Mouse (Mus musculus): ENCODE data around the gene Gm5592.
"Not testable (repeated sequence)": the region's sequence is repeated elsewhere in the genome, so short reads cannot be mapped to it uniquely, and the experiment has no call there.

Gene Gm5592

GRCm38 (mm10) chr7:41153541-41153940, at the start of gene Gm5592:
Gm5592 (plus strand) TSS chr7:41153841.
- not testable (repeated sequence) for DNase-seq

GRCm38 (mm10) chr7:41155806-41156205, 2.2 kb downstream of the Gm5592 start:
- DNase-seq, result not testable (repeated sequence)

GRCm38 (mm10) chr7:41157879-41158278, 4.2 kb downstream of the Gm5592 start:
- not testable (repeated sequence) for DNase-seq

GRCm38 (mm10) chr7:41158562-41158961, 4.9 kb downstream of the Gm5592 start:
- DNase-seq, result not testable (repeated sequence)

GRCm38 (mm10) chr7:41193671-41194070, 40.0 kb downstream of the Gm5592 start:
- no peak for DNase-seq

Measured in cerebellum, postnatal 36 days (tissue).